Mouse (Mus musculus) cortical plate, adult 2 months (tissue): Measurements from ENCODE around the gene Pxmp2.

Source experiments
- CTCF ChIP-seq: fragments of 200-500 bp; IDR thresholded peaks from 2 replicates; pipeline ENCODE4 v1.5.1; 2011; ENCODE audit warnings: mild to moderate bottlenecking, control low read depth, low read length; ENCODE audit not compliant: insufficient read depth; ENCODE audit errors: extremely low read depth
- POLR2A ChIP-seq: fragments of 200-500 bp; IDR thresholded peaks from 2 replicates; pipeline ENCODE4 v1.6.1; 2011; ENCODE audit warnings: mild to moderate bottlenecking, low read length, control low read depth; ENCODE audit not compliant: insufficient read depth; ENCODE audit errors: extremely low read depth

GRCm38 (mm10) chr5:110281984-110282383 lies 4.0 kb downstream of the Pxmp2 start:
- TF ChIP-seq POLR2A (no peak), CTCF (no peak)
